Mouse (Mus musculus) left cerebral cortex, adult 2 months (tissue): ENCODE data around the gene Fabp1. TPM values are rescaled to one million over a fixed set of nuclear protein-coding genes. Genes with fewer than 3 reads are reported as not detected.

Experiments used
- DNase-seq, 2 experiments: peaks; one replicate each; pipeline ENCODE4 v3.0.0; 2021 to 2022; ENCODE audit warnings: low spot score in 2 of 2, mixed read lengths in 1 of 2; ENCODE audit errors: extremely low spot score in 1 of 2
- H3K27ac ChIP-seq: fragments of 200-600 bp; 2 replicates; pipeline ENCODE4 v1.8.1; 2022
- H3K4me3 ChIP-seq: fragments of 200-600 bp; 2 replicates; pipeline ENCODE4 v1.8.1; 2022
- CTCF ChIP-seq: fragments of 200-600 bp; IDR thresholded peaks from 2 replicates; pipeline ENCODE4 v1.8.1; 2022; ENCODE audit warnings: antibody characterized with exemption, mild to moderate bottlenecking, moderate library complexity
- intact Hi-C: fragments of 180-260 bp; cut with DNase I; formaldehyde crosslinking; loops from one replicate; pipeline ENCODE4 v1.15.1; 2025
- long read RNA-seq, 2 experiments: library from polyadenylated mRNA; stranded (forward); transcript quantifications; one replicate each; pipeline ENCODE4 v2.0.0; 2021; ENCODE audit warnings: borderline mapping rate in 2 of 2
- total RNA-seq, 2 experiments: library from RNA; stranded (reverse); gene quantifications; 2 replicates each; pipeline ENCODE4 v1.2.3; 2021

Fabp1 gene
- total RNA-seq: not detected
- long read RNA-seq, experiment 1: 0 reads
- long read RNA-seq, experiment 2: 0 reads

DNA sequence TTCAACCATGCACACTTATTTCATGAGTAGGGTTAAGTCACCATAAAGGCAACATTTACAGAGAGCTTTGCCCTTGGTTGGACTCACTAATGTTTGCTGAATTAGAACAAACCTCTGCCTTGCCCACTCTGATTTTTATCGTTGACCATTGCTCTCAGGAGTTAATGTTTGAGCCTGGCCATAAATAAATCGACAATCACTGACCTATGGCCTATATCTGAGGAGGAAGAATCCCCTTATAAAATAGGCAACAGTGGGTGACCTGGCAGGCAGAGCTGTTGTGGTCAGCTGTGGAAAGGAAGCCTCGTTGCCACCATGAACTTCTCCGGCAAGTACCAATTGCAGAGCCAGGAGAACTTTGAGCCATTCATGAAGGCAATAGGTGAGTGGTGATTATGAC is at the start of gene Fabp1:
Gene Fabp1, plus strand, starts transcription at position 216 of the 400 bp plus-strand sequence.
- DNase-seq: no peak

DNA sequence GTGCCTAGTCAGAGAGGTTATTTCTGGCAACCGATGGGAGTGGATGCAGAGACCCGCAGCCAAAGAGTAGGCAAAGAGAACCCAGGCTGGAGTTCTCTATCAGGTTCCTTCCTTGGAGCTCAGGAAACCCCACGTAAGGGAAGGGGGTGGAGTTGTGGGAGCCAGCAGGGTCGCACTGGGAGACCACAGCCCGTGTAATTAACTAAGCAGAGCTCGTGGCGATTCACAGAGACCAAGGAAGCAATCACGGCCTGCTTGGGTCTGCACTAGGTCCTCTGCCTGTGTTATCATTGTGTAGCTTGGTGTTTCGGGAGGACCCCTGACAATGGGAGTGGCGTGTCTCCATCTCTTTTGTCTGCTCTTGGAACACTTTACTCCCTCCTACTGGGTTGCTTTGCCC is 48.5 kb upstream of the Fabp1 start:
- H3K27ac ChIP-seq: no peak overlapping the region
- no peak for DNase-seq
- intact Hi-C loops: loop anchor here (5.0 kb wide), 1 partner anchor 651 kb away; no protein-coding TSS in a partner anchor
- TF ChIP-seq CTCF: no peak
- H3K4me3 ChIP-seq: no peak overlapping the region

More for the DNA sequence above, at the start of gene Fabp1:
- no peak for TF ChIP-seq CTCF
- Histone ChIP-seq H3K4me3 (no peak within 1 kb of the TSS), H3K27ac (no peak within 1 kb of the TSS)
- intact Hi-C loops: no loop called here

DNA sequence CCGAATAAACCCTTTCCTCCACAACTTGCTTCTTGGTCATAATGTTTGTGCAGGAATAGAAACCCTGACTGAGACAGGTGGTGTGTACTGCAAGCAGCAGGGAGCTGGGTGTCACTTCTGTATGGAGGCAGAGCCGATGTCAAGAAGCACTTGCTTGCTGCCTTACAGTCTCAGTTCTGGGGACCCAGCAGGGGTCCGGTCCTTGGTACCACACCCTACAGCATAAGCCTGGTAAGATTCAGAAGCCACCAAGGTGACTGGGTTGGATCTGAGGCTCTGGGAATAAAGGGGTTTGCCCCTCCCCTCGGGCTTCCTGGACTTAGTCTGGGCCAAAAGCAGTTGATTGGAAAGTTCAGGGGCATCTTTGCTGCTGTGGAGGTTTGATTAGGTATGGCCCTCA is 46.1 kb upstream of the Fabp1 start:
- DNase-seq: no peak
- TF ChIP-seq CTCF: no peak
- Histone ChIP-seq H3K27ac (no peak overlapping the region), H3K4me3 (no peak overlapping the region)
- intact Hi-C loops: loop anchor here (5.0 kb wide), 1 partner anchor 649 kb away; no protein-coding TSS in a partner anchor

DNA sequence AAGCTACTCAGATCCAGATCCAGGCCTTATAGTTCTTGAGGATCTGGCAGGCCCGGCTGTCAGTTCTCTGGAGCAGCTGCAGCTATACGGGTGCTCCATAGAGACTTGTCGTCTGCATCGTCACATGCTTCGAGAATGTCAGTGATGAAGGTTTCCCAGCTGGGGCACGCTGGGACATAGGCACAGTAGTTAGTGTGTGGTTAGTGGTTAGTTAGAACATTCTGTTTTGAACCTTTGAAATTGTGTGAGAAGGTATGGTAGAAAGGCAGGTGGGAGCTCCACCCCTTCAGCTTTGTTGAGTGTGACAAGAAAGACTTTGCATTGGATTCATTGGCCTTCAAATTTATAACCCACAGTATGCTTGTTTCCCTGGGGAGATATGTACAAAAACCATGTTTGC is 44.8 kb upstream of the Fabp1 start:
- intact Hi-C loops: loop anchor here (5.0 kb wide), 1 partner anchor 647 kb away; no protein-coding TSS in a partner anchor
- no peak for DNase-seq
- Histone ChIP-seq H3K4me3 (no peak overlapping the region), H3K27ac (no peak overlapping the region)
- TF ChIP-seq CTCF: no peak

DNA sequence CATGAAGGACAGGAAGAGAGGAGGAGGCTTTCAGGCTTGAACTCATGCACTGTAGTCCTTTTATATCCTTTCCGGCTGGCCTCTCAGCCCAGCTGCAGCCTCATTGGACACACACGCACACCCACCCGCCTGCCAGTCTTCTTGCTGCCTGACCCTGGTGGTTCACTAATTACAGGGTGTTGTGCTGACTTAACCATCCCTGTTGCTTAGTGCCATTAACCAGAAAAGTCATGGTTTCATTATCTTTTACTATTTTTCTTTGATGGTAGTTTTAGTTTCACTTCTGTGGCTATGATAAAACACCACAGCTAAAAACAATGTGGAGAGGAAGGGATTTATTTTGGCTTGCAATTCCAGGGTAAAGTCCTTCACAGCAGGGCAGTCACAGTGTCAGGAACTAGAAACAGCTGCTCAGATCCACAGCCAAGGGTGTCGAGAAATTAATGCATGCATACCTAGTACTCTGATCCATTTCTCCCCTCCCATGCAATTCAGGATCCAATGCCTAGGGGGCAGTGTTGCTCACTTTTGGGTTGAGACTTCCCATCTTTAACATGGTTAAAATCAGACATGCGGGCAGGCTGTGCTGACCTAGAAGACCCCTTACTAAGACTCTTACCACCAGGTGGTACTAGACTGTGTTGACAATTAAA is 42.8 kb upstream of the Fabp1 start:
- peak; percentile 32 for TF ChIP-seq CTCF
- Histone ChIP-seq H3K27ac (no peak overlapping the region), H3K4me3 (no peak overlapping the region)
- DNase-seq: no peak
- intact Hi-C loops: no loop called here

DNA sequence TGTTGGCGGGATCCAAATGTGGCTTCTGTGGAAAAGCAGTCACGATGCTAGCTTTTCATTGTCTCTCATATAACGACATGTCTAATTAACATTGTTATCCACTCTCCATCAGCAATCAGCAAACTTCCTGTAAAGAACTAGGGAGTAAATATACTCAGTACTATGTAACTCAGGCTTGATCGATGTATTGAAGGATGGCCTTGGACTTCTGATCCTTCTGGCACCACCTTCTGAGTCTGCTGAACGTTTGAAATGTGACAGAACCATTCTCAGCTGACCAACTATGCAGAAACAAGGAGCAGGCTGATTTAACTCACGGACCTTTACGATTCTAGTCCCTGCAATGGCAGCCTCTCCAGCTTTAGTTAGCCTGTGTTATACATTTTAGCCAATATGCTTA is 38.3 kb upstream of the Fabp1 start:
- DNase-seq: no peak
- H3K4me3 ChIP-seq: no peak overlapping the region
- TF ChIP-seq CTCF: no peak
- no peak overlapping the region for H3K27ac ChIP-seq
- intact Hi-C loops: loop anchor here (5.0 kb wide), 1 partner anchor 246 kb away; no protein-coding TSS in a partner anchor

DNA sequence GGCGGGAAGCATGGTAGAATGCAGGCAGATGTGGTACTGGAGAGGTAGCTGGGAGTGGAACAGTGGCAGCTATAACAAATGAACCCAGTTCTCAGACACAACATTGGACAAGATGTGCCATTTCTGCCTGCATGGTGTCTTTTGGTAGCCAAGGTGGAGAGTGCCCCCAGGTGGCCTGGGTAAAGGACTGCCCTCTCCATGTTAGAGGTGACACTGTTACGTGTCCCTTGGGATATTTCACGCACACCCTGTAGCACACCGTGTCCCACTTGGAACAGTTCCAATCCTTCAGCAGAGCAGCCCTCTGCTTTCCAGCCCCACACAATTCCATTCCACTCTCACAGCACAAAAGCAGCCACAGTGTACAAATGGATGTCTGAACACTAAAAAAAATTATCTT is 37.4 kb upstream of the Fabp1 start:
- H3K27ac ChIP-seq: no peak overlapping the region
- no peak overlapping the region for H3K4me3 ChIP-seq
- DNase-seq: no peak
- intact Hi-C loops: loop anchor here (5.0 kb wide), 1 partner anchor 245 kb away; no protein-coding TSS in a partner anchor
- TF ChIP-seq CTCF: peak; percentile 1; the same call in 1 of the 2 replicates

DNA sequence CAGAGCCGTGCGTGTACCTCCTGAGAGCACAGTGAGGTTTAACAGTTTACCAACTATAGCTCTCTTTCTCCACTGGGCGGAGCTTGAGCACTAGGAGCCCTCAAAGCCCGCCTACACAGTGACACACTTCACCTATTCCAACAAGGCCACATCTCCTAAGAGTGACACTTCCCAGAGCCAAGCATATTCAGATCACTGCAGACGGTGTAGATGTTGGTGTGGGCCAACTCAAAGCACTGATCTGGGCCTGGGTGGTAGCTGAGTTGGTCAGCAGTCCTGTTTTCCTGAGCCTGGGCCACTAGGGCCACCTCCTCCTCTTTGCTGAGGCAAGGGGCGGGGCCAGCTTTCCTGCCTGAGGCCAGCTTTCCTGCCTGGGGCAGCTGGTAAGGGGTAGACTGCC is 35.2 kb upstream of the Fabp1 start:
- Histone ChIP-seq H3K4me3 (no peak overlapping the region), H3K27ac (no peak overlapping the region)
- no peak for TF ChIP-seq CTCF
- no peak for DNase-seq
- intact Hi-C loops: loop anchor here (5.0 kb wide), 1 partner anchor 243 kb away; no protein-coding TSS in a partner anchor

DNA sequence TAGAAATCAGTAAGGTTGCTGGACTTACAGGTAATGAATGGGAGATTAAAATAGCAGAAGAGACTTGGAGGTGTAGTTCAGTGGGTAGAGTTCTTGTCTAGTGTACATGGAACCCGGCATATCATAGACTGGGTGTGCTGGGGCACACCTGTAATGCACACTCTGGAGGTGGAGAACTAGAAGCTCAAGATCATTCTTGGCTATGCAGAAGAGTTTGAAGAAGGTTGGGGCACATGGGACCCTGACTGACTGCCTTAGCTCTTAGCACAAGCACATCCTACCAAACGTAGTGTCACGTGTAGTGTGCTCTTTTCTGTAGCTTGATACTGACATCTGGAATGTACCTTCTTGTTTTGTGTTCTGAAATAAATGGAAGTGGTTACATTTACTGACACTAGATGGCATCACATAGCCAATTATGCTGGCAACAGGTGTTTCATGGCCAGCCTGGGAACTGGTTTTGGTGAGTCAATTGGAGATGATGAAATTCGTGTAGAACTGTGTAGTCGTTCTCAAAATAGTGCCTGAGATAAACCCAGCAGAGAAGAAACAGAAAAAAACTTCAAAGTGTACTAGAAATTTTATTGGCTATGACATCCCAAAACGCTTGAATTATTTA is 33.0 kb upstream of the Fabp1 start:
- H3K4me3 ChIP-seq: no peak overlapping the region
- intact Hi-C loops: loop anchor here (2.0 kb wide), 1 partner anchor 638 kb away; no protein-coding TSS in a partner anchor
- H3K27ac ChIP-seq: no peak overlapping the region
- DNase-seq: no peak
- TF ChIP-seq CTCF: peak; percentile 76

DNA sequence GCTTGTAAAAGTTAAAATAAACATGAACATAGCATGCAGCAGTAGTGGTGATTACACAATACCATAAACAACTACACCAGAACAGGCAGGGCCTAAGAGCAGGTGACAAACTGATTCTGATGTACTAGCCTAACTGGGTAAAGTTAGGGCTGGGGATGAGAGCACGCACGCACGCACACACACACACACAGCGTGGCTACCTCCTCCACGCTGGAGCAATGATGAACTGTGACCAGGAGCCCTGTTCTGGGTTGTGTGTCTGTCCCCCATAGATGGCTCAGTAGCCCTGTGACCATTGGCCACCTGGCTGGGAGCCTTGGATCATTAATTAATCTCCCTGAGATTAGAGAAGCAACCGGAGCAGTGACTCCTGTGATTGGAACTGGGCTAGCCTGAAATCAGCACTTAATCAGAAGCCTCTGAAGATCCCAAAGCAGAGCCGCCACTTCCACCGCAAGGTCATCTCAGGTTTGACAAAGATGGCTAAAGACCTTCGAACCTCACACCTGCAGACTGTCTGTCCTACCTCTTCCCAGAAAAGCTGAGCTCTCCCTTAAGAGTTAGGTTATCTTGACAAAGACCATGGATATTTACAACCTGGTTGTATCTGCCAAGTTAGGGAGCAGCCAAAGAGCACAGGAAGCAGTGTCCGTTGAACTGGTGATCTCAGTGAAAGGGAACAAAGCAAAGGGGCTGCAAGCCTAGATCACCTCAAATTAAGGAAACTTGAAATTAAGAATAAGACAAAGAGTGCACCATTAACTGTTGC is 26.6 kb upstream of the Fabp1 start:
- intact Hi-C loops: loop anchor here (5.0 kb wide), 1 partner anchor 94 kb away; no protein-coding TSS in a partner anchor
- Histone ChIP-seq H3K4me3 (no peak overlapping the region), H3K27ac (no peak overlapping the region)
- DNase-seq: no peak
- no peak for TF ChIP-seq CTCF

DNA sequence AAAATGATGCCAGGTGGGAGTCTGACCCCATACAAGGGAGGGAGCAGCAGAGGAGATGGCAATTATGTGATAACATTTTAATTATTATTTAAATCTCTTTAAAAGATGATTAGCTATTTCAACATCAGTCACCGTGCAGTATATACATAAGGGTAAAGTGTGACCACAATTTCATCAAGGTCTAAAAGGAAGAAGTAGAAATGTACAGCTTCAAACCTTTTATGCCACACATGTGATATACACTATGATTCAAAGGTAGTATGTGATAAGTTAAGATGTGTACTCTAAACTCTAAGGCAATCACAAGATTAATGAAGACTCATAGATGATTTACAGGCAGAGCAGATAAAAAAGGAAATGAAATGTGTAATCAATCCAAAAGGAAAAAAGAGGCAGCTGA is 19.0 kb upstream of the Fabp1 start:
- no peak for DNase-seq
- no peak for TF ChIP-seq CTCF
- intact Hi-C loops: no loop called here
- H3K27ac ChIP-seq: no peak overlapping the region
- no peak overlapping the region for H3K4me3 ChIP-seq
